In genomic region chr11:115613138-115613945, GRCm38 (mm10) we compare ENCODE assay signal across 1 mouse cellular context.
TF ChIP-seq lines count a peak whose summit lies in the region.

No protein-coding gene starts in this region.

TF ChIP-seq in CH12.LX, 34 proteins besides CTCF, POLR2A, EP300 and RAD21 (continued from another document):
- TF ChIP-seq MYC (IDR thresholded peaks at IDR 0.05; ENCODE audit: low read depth, low read length) = 0 out of 2 replicates have a peak, but pooled peaks have one; percentile 2
- peak; percentile 96 for TF ChIP-seq POLR2AphosphoS2 (IDR thresholded peaks at IDR 0.05; ENCODE audit: low read depth, low read length)
- no peak for TF ChIP-seq ZC3H11A (IDR thresholded peaks at IDR 0.05; ENCODE audit: low read depth, low read length)
- no peak for TF ChIP-seq GABPA (IDR thresholded peaks at IDR 0.05; ENCODE audit: insufficient replicate concordance, low read depth, low read length)
- peak; percentile 67 for TF ChIP-seq CHD1 (IDR thresholded peaks at IDR 0.05; ENCODE audit: low read depth, low read length)
- TF ChIP-seq BHLHE40 (IDR thresholded peaks at IDR 0.05; ENCODE audit: low read depth, low read length) = no peak
- TF ChIP-seq SIN3A (IDR thresholded peaks at IDR 0.05; ENCODE audit: low read length) = 0 out of 2 replicates have a peak, but pooled peaks have one; percentile 14
- no peak for TF ChIP-seq NRF1 (IDR thresholded peaks at IDR 0.05; ENCODE audit: low read depth, low read length)
- TF ChIP-seq ZKSCAN1 (IDR thresholded peaks at IDR 0.05; ENCODE audit: borderline replicate concordance, low read depth, low read length) = no peak
- no peak; the same call in 1 of the 2 replicates for TF ChIP-seq CHD2 (IDR thresholded peaks at IDR 0.05; ENCODE audit: low read length)
- 0 out of 2 replicates have a peak, but pooled peaks have one; percentile 55 for TF ChIP-seq UBTF (IDR thresholded peaks at IDR 0.05; ENCODE audit: low read depth, low read length)
- TF ChIP-seq HCFC1 (IDR thresholded peaks at IDR 0.05; ENCODE audit: low read depth, low read length) = no peak
- peak; percentile 85 for TF ChIP-seq ZNF384 (IDR thresholded peaks at IDR 0.05; ENCODE audit: low read depth, low read length)
- TF ChIP-seq IRF4 (IDR thresholded peaks at IDR 0.05; ENCODE audit: low read depth, low read length) = 0 out of 2 replicates have a peak, but pooled peaks have one; percentile 16
- no peak for TF ChIP-seq TCF12 (IDR thresholded peaks at IDR 0.05; ENCODE audit: low read depth, low read length)
- no peak for TF ChIP-seq E2F4 (IDR thresholded peaks at IDR 0.05; ENCODE audit: insufficient replicate concordance, low read depth, low read length)
- no peak for TF ChIP-seq MAX (IDR thresholded peaks at IDR 0.05; ENCODE audit: low read length)
- TF ChIP-seq TBP (conservative IDR thresholded peaks at IDR 0.05; ENCODE audit: low read depth, low read length) = peak; percentile 37; the same call in 1 of the 2 replicates
- peak; percentile 17; the same call in 1 of the 2 replicates for TF ChIP-seq MEF2A (IDR thresholded peaks at IDR 0.05; ENCODE audit: borderline replicate concordance, low read depth, low read length)
